Mouse (Mus musculus) CD4-positive, CD25-positive, alpha-beta regulatory T cell, adult 4 months (primary cell): ENCODE data around the gene Glt28d2. TPM values are rescaled to one million over a fixed set of nuclear protein-coding genes. Genes with fewer than 3 reads are reported as not detected.

ENCODE experiments used
- ATAC-seq: one replicate; pipeline ENCODE4 v1.8.0; 2017
- polyA plus RNA-seq, 2 experiments: library from polyadenylated mRNA; unstranded; fragments of 100-300 nt; shearing (Covaris generic); gene quantifications; one replicate each; pipeline ENCODE4 v1.2.1; 2017

The Glt28d2 gene
- polyA plus RNA-seq, 2 experiments from 2014 or later: 3.1 to 6.1 TPM

DNA sequence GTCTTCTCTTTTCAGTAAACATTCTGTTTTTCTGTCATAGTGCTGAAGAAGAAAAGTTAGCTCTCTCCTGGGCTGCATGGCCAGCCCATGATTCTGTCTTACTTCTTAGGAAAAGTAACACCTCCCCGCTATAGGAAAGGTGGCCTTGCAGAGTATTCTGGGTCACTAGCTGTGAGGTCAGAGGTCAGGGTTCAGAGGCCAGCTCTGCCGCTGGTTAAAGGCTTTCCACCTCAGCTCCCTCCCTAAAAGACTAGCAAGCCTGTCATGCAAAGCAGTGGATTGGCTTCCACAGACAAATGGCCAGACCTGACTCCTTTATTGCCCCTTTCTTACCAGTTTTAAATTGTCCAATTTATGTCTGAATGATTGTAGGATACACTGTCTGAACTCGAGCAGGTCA, 23.3 kb downstream of the Glt28d2 start:
- ATAC-seq: no peak

DNA sequence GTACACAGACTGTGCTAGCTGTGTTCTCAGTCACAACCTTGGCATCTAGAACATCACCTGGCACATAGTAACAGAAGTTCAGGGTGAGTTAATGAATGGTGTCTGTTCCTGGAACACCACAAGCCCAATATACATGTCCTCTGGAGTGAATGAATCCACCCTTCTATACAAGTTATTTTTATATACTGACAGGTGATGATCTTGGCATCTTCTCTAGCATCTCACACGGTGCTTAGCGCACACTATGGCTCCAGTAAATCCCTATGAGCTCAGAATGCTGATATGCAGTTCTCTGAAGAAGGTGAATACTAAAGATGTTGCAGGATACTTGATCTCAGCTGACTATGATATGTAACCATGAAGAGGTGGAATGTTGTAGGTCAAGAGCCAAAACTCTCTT, 24.4 kb downstream of the Glt28d2 start:
- no peak for ATAC-seq

DNA sequence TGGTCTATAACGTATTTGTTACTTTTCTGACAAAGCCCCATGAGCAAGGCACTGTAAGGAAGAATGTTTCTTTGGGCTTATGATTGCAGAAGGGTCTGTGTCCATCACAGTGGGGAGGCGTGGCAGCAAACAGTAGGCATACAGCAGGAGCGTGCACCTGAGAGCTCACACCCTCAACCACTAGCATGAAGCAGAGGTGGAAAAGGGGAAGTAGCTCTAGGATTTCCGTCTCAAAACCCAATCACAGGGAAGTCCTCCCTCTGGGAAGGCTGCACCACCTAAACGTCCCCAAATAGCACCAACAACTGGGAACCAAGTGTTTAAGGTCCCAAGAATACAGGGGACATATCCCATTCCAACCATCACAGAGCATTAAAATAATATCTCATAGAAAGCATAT, 26.3 kb downstream of the Glt28d2 start:
- no peak for ATAC-seq

DNA sequence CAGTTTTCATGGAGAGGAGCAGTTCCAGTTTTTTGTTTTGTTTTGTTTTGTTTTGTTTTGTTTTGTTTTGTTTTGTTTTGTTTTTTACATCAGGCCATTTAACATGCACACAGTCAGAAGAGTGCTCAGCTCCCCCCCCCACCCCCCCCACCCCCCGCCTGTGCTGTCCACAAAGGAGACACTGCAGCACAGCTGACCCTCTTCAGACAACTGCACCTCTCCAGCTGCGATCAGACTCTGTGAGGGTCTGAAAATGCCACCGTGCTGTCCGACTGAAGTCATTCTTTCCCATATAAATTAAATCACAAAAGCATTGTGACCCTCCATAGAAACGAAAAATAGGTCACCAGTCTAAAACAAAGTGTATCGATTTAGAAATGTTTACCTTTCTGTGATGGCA, 28.0 kb downstream of the Glt28d2 start:
- ATAC-seq: no peak

DNA sequence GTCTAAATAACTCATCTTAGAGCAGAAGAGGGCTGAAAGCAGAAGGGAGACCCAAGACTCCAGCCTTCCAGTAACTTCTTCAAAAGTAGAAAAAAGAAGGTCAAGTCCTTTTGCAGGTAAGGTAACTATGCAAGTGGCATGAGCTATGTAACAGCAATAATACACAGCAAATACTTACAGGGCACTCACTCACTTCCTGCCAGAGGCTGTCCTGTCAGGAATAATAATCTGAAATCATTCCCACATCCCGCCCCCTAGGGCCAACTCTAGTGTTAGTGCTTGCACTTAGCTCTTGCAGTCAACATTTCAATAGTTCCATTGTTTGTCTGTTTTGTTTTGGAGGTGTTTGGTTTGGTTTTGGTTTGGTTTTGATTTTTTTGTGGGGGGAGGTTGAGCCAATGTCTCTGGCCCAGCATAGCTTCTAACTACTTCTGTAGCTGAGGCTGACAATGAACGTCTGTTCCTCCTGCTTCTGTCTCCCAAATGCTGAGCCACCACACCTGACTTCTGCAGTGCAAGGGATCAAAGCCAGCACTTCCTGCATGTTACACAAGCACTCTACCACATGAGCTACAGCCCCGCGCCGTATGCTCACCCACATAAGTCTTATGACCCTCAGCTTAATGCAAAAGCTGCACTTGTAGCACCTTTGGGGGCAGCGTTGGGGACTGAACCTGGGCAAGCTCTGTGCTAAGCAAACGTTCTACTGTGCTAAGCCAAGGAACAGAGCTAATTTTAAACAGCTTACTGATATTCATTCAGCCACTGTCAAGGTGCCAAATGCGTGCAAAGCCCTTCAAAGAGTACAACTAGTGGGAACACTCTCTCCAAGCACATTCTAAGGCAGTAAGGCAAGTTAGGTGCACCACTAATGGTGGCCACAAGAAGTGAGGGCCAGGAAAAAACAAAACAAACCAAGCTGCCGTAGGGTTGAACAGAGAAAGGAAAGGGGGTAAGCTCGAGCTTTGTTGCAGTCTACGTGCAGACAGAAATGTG, 28.9 kb downstream of the Glt28d2 start:
- no peak for ATAC-seq

DNA sequence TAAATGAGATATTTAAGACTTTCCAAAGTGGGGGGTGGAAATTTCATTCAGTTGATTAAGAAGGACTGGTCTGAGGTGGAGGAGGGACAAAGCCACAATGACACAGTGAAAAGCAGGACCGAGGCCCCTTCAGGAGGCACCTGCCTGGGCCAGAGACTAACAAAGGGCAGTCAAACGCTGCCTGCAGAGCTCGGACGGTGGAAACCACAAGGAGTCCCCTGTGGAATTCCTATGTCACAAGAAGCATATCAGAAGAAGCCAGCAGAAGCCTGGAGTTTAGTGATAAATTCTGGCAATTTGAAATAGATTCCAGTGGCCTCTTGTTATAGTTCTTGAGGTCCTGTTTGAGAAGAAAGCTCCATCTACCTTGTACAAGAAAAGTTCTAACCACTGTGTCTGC, 30.2 kb downstream of the Glt28d2 start:
- ATAC-seq: no peak

DNA sequence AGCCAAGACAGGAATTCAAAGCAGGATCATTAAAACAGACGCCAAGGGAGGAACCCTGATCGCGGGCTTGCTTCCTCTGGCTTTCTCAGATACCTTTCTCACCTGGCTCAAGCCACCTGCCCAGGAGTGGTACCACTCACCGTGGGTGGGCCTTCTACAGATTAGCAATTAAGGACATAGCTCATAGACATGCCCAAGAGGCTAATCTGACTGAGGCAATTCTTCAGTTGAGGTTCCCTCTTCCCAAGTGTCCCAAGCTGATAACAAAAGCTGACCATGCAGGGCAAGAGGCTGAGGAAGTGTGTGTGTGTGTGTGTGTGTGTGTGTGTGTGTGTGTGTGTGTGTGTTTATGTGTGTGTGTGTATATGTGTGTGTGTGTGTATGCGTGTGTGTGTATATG, 31.4 kb downstream of the Glt28d2 start:
- no peak for ATAC-seq

DNA sequence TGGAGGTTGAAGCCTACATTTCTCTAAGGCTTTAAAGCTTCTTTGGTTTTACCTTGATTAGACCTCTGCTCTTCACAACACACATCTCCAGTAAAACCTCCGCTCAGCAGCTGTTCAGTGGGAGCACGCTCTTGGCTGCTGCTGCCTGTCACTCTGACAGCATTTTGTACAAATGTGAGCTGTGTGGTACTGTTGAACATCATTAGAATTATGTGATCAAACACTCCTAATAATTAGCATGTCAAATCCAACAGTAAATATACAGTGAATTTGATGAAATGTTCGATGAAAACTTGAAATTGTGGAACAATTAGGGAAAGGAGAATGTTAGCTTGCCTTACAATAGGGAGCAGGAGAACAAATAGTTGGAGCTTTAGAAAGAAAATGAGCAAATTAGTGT, 32.3 kb downstream of the Glt28d2 start:
- no peak for ATAC-seq

DNA sequence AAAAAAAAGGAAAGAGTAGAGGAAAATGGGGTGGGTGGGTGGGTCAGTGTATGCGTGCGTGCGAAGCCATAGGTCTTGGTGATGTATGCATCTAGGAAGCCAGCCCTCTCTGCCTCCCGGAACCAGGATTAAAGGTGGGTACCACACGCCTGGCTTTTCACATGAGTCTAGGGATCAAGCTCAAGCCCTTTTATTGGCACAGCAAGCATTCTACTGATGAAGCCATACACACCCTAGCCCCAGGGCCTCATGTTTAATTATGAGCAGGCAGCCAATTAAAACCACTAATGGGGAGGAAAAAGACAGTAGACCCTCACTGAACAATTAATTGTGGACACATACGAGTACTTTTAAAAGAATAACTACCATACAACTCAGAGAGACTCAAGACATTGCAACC, 33.2 kb downstream of the Glt28d2 start:
- ATAC-seq: no peak

DNA sequence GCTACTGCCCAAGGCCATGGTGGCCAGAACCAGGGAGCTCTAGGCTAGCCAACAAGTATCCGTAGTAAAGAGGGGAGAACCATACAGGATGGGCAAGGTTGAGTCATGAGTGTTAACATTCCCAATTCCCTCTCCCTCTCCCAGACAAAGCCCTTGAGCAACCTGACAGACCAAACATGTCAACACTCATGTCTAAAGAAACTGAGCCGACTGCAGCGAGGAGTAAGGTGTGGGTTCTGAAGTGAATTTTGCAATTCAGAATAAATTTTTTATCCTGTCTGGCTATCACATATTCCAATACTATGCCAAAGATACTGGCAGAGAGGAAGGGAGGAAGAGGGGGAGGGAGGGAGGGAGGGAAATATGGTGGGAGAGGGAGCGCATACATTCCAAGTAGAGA, 33.6 kb downstream of the Glt28d2 start:
- ATAC-seq: no peak

DNA sequence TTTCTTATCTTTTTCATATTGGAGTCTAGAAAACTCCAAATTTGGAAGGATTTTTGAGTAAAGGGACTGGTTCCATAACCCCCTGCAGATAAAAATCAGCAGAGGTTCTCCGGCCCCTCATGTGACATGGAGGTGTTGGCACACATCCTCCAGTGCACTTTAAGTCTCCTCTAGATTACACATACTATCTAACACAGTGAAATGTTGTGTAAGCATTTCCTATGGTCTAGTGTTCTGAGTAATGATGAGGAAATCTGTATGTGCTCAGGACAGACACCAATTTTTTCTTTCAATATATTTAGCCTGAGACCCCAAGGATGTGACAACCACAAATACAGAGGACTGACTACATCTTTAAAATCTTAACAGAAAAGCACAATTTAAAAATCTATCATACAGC, 37.2 kb downstream of the Glt28d2 start:
- ATAC-seq: no peak

DNA sequence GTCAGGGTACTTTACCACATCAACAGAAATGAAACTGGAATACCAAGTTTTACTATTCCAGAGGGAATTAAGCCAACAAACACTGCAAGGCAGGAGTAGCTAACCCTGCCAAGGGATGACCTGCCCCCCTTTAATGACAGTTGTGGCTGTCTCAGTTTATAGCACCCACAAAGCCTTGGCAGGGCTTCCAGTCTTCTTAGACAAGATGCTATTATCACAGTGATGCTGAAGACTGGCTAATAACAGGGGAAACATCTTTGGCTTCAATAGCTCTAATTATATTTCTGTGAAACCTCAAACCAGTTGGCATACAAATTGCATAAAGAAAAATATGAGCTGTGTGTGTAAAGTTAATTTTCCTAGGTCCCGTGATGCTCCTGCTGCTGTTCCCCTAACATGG, 41.0 kb downstream of the Glt28d2 start:
- ATAC-seq: no peak

DNA sequence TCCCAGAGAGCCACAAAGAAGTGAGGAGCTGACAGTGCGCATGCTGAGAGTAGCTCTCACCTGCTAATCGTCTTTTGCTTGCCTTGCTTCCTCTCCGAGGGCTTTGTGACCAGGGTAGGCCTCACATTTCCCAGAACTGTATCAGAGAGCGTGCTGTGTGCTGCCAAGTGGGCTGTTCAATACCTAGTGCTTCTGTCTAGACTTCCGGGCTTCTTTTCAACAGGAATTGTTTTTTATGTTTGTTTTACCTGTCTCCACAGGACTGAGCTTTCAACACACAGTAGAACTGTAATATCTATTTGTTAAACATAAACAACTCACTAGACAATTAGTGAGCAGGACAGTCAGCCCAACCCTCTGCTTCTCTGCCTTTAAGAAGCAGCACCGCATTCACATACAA, 42.0 kb downstream of the Glt28d2 start:
- no peak for ATAC-seq

DNA sequence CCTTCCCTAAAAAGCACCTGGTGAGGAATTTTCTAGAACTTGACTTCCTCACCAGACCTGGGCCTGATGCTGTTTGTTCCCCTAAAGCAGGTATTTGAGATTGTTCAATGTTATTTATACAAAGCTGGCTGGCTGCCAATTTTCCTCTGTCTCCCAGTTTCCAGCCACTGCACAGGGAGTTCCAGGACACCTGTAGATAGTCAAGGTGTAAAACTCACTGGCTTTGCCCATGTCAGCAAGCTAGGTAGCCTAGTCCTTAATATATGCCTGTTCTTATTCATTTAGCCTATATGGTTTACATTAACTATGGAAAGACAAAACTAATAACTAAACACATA, 44.5 kb downstream of the Glt28d2 start:
- no peak for ATAC-seq

DNA sequence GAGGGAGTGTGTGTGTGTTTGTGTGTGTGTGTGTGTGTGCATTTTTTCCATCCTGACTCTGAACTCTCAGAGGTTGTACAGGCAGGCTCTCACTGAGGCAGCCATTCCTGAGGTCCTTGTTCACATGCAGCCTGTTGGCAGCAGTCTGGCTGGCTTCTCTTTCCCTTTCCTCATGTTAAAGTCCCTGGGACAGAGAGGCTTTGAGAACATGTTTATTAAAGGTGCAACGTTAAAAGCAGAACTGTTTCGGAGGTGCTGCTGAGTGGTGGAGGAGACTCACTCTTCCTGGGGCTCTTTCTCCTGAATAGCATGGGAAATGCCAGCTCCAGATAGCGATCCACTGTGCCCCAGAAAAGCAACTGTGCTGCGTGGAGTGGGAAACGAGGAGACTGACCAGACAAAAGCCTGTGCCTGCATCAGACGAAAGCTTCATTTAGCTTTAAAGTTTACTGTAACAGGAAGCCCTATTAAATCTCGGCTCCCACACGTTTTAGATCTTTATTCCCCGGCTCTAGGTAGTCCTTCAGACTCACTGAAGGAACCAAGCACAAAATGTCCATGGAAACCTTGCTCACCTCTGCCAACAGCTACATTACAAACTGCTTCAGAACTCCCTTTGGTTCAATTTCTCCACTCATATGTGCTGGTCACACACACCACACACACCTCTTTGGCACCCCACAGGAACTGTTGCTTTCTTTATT, 45.0 kb downstream of the Glt28d2 start:
- no peak for ATAC-seq

DNA sequence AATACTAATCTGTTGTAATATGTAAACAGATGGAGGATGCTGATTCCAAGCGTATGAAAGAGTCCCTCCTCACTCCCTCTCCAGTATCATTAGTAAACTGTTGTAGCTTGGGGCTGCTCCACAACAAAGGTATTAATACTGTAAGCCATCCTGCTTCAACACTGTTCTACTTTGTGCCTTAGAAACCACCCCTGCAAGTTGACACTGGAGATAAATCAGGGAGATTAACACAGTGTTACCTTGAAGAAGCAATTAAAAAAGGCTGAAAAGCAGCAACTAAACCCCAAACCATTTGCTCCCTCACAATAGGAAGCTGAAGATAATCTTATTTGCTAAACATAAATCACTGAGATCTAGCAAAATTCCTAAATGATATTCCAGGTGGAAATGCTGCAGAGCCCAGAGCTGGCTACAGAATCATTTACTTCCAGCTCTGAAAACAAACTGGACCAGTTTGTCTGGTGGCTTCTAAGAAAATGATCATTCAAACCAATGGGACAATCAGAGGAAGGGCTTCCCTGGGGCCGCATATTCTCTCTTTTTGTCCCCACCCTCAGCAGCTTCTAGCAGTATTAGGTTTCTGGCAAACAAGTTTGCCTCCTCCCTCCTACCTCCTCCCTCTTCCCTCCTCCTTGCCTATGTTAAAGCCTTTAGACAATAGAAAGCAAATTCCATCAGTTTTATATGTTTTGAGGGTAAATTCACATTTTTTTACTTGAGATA, 45.7 kb downstream of the Glt28d2 start:
- ATAC-seq: no peak

DNA sequence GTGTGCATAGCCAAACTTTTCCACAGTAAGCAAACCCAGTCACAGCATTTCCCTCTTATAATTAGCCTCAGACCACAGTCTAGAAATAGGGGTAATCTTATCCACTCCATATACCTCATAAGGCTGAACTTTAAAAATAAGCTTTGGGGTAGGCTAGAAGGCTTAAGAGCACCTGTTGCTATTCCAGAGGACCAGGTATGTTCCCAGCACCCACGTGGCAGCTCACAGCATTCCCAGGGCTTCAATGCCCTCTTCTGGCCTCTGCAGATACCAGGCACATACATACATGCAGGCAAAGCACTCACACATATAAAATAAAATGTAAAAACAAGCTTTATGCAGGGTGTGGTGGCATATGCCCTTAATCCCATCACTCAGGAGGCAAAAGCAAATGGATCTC, 53.7 kb downstream of the Glt28d2 start:
- no peak for ATAC-seq

DNA sequence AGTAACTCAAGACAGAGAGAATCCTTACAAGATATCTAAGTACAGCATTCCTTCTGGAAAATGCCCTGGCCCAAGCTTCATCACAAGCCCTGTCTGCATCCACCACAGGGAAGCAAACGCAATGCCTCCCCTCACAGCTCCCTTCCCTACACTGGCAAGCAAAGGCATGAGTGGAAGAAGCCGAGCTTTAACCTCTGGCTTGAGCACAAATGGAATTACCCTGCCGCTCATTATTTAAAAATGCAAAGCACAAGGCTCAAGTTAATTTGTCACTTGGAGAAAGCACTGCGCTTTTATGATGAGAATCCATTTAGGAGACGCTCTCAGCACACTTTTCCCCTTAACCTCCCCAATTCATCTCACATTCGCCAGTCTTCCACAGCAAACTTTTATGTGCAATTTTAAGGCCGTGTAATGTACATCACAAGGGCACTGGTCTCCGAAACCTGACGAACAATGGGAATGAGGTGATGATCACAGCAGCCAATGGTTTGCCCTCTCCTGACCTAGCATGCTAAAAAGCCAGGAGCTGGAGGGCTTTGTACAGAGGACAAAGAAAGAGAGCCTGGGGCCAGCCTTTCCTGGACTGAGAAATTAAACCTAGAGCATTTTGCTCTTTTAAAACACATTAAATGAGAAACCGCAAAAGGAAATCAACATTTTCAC, 54.7 kb downstream of the Glt28d2 start:
- no peak for ATAC-seq

DNA sequence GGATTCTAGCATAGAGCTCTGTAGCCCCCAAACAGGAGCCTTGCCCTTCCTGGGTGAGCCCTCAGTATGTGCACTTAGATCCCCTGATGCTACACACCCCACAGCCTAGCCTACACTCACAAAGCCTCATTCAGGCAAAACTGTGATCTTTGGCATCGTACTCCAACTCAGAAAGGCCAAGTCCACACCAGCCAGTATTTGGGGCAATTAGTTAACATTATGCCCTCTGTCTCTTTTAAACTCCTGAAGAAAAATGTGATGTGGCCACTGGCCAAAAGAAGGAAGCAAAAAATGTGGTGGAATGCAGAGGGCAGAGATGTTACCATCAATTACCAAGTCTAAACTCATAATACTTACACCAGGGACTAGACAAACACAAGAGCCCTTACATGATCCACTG, 55.5 kb downstream of the Glt28d2 start:
- ATAC-seq: no peak

DNA sequence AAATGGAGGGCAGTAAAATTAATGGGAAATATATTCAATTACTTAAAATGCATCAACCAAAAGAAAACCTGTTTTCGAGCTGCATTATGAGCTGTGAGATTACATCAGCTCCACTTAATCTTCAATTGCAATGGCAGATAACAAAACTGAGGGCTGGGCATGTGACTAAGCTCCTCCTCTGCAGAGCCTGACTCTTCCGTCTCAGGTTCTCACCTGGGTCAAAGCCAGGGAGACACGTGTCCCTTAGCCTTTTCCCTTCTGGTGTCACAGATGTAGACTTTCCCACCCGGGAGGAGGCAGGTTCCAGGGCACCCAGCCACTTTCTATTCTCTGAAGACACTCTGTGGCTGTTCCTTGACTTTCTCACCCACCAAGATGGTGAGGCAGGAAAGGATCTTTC, 58.3 kb downstream of the Glt28d2 start:
- no peak for ATAC-seq

DNA sequence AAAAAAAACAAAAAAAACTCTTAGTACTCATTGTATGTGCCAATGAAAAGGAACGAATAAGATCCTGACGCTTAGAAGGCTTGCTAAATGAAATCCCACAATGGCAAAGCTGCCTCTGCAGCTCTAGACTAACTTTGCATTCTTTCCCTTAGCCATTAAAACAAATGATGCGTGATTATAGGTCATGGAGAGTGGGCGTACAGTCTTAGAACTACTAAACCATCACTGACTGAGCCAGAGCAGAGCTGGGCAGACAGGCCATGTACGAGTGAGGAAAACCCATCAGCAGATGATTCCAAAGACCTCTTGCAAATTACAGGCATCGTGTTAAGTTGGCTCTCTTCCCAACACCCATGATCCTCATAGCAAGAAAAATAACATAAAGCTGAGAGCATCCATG, 59.5 kb downstream of the Glt28d2 start:
- no peak for ATAC-seq

DNA sequence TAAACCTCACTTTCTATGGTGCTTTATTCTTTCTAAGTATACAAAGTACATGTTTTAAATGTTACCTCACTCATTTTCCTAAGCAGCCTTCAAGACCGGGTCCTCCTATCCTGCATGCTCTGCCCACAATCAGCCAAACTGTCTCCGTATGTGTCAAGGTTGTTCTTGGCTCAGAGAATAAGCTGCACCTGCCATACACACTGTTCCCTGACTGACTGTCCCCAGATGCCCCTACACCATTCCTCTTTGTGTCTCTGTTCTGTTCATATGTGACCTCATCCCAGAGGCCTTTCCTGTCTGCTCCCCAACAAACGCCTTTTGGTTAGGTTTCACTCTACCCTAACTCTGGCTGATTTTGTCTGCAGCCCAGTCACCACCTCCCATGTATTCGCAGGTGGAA, 60.0 kb downstream of the Glt28d2 start:
- ATAC-seq: no peak
